Mouse (Mus musculus): ENCODE data around the gene Rad17. TPM values are rescaled to one million over a fixed set of nuclear protein-coding genes. Genes with fewer than 3 reads are reported as not detected.

The Rad17 gene
- polyA plus RNA-seq, 1 experiment, result 15.7 TPM

DNA sequence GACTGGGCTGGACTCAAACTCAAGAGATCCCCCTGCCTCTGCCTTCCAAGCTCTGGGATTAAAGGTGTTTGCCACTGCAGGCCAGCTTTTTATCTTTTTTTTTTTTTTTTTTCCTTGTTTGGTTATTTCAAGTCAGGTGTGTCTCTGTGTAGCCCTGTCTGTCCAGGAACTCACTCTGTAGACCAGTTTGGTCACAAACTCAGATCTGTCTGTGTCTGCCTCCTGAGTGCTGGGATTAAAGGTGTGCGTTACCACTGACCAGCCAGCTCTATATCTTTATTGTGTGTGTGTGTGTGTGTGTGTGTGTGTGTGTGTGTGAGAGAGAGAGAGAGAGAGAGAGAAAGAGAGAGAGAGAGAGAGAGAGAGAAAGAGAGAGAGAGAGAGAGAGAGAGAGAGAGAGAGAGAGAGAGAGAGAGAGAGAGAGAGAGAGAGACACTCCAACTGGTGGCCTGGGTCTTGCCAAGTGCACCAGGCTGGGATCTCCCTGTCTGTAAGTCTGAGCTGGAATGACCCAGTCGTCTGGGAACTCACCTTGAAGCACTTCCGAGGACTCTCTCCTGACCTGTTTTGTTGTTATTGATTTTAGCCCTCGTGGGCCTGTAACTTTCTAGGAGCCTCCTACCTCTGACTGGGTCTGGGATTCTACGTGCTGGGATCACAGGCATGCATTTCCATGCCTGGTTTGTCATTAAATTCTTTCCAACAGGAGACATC lies 55.9 kb downstream of the Rad17 start:
- no peak for TF ChIP-seq CTCF (IDR thresholded peaks at IDR 0.05; ENCODE audit: borderline replicate concordance, extremely low read depth, insufficient read depth, insufficient read length)
- no peak for TF ChIP-seq POLR2A (IDR thresholded peaks at IDR 0.05; ENCODE audit: borderline replicate concordance, extremely low read depth, insufficient read depth, insufficient read length, poor library complexity, severe bottlenecking)
- no peak for DNase-seq (ENCODE audit: low read depth)

- peak; percentile 74 for DNase-seq (ENCODE audit: low read depth)
- TF ChIP-seq POLR2A (IDR thresholded peaks at IDR 0.05; ENCODE audit: borderline replicate concordance, extremely low read depth, insufficient read depth, insufficient read length, poor library complexity, severe bottlenecking) (no peak), CTCF (IDR thresholded peaks at IDR 0.05; ENCODE audit: borderline replicate concordance, extremely low read depth, insufficient read depth, insufficient read length) (no peak)
These were observed 56.6 kb downstream of the Rad17 start for GRCm38 (mm10) chr13:100594041-100594792.

GRCm38 (mm10) chr13:100588646-100589045 lies 62.2 kb downstream of the Rad17 start:
- TF ChIP-seq CTCF (IDR thresholded peaks at IDR 0.05; ENCODE audit: borderline replicate concordance, extremely low read depth, insufficient read depth, insufficient read length), result no peak
- no peak for DNase-seq (ENCODE audit: low read depth)

GRCm38 (mm10) chr13:100582144-100582543 lies 68.7 kb downstream of the Rad17 start:
- TF ChIP-seq CTCF (IDR thresholded peaks at IDR 0.05; ENCODE audit: borderline replicate concordance, extremely low read depth, insufficient read depth, insufficient read length) (no peak), POLR2A (IDR thresholded peaks at IDR 0.05; ENCODE audit: borderline replicate concordance, extremely low read depth, insufficient read depth, insufficient read length, poor library complexity, severe bottlenecking) (no peak)
- DNase-seq (ENCODE audit: low read depth), result no peak

GRCm38 (mm10) chr13:100581701-100582100 lies 69.2 kb downstream of the Rad17 start:
- peak; percentile 5 for DNase-seq (ENCODE audit: low read depth)
- TF ChIP-seq CTCF (IDR thresholded peaks at IDR 0.05; ENCODE audit: borderline replicate concordance, extremely low read depth, insufficient read depth, insufficient read length) (no peak), POLR2A (IDR thresholded peaks at IDR 0.05; ENCODE audit: borderline replicate concordance, extremely low read depth, insufficient read depth, insufficient read length, poor library complexity, severe bottlenecking) (no peak)

- no peak for TF ChIP-seq CTCF (IDR thresholded peaks at IDR 0.05; ENCODE audit: borderline replicate concordance, extremely low read depth, insufficient read depth, insufficient read length)
- TF ChIP-seq POLR2A (IDR thresholded peaks at IDR 0.05; ENCODE audit: borderline replicate concordance, extremely low read depth, insufficient read depth, insufficient read length, poor library complexity, severe bottlenecking), result no peak
- no peak for DNase-seq (ENCODE audit: low read depth)
These were observed 70.9 kb downstream of the Rad17 start for GRCm38 (mm10) chr13:100579951-100580350.

DNA sequence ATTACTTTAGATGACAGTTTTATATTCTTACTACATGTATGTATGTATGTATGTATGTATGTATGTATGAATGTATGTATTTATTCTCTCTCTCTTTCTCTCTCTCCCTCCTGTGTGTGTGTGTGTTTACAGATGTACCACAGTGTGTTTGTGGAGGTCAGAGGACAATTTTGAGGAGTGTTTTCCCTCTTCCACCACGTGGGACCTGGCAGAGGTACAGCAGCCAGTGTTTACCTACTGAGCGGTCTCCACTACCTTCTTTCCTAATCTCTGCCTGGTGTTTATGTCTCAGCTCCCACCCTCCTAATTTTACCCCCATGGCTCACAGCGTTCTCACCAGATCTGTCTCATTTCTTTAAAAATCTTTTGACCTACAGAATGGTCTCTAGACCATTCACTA lies 71.6 kb downstream of the Rad17 start:
- DNase-seq (ENCODE audit: low read depth), result no peak
- TF ChIP-seq POLR2A (IDR thresholded peaks at IDR 0.05; ENCODE audit: borderline replicate concordance, extremely low read depth, insufficient read depth, insufficient read length, poor library complexity, severe bottlenecking) (no peak), CTCF (IDR thresholded peaks at IDR 0.05; ENCODE audit: borderline replicate concordance, extremely low read depth, insufficient read depth, insufficient read length) (no peak)

- no peak for TF ChIP-seq POLR2A (IDR thresholded peaks at IDR 0.05; ENCODE audit: borderline replicate concordance, extremely low read depth, insufficient read depth, insufficient read length, poor library complexity, severe bottlenecking)
- TF ChIP-seq CTCF (IDR thresholded peaks at IDR 0.05; ENCODE audit: borderline replicate concordance, extremely low read depth, insufficient read depth, insufficient read length), result no peak
These were observed 74.9 kb downstream of the Rad17 start for GRCm38 (mm10) chr13:100575950-100576349.

GRCm38 (mm10) chr13:100570713-100571112 lies 80.1 kb downstream of the Rad17 start:
- no peak for DNase-seq (ENCODE audit: low read depth)
- TF ChIP-seq POLR2A (IDR thresholded peaks at IDR 0.05; ENCODE audit: borderline replicate concordance, extremely low read depth, insufficient read depth, insufficient read length, poor library complexity, severe bottlenecking) (no peak), CTCF (IDR thresholded peaks at IDR 0.05; ENCODE audit: borderline replicate concordance, extremely low read depth, insufficient read depth, insufficient read length) (no peak)

More at GRCm38 (mm10) chr13:100575950-100576349, 74.9 kb downstream of the Rad17 start:
- no peak for DNase-seq (ENCODE audit: low read depth)

DNA sequence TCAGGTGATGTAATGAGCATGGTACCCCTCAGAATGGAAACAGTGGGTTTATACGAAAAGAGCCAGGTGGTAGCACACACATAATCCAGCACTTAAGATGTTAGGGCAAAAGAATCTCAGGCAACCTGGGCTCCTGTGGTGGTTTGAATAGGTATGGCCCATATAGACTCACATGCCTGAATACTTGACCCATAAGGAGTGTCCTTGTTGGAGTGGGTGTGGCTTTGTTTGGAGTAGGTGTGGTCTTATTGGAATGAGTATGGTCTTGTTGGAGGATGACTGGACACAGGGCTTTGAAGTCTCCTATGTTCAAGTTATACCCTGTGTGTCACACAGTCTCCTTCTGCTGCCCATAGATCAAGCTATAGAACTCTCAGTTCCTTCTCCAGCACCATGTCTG lies 82.5 kb downstream of the Rad17 start:
- TF ChIP-seq POLR2A (IDR thresholded peaks at IDR 0.05; ENCODE audit: borderline replicate concordance, extremely low read depth, insufficient read depth, insufficient read length, poor library complexity, severe bottlenecking), result no peak
- TF ChIP-seq CTCF (IDR thresholded peaks at IDR 0.05; ENCODE audit: borderline replicate concordance, extremely low read depth, insufficient read depth, insufficient read length), result no peak
- no peak for DNase-seq (ENCODE audit: low read depth)

Other genes with a start within 250 kb of the Rad17 start
- gene Naip1, start 198.2 kb downstream of the Rad17 start, polyA plus RNA-seq (2012; rRNA removed), result 0.05 and 0.07 TPM in 2 replicates
- gene Gtf2h2, start 158.5 kb downstream of the Rad17 start, polyA plus RNA-seq (2012; rRNA removed), result 61.3 and 80.8 TPM in 2 replicates
- 2.3 and 4.1 TPM in 2 replicates for gene Ocln, start 98.3 kb downstream of the Rad17 start, polyA plus RNA-seq (2012; rRNA removed)
- gene Marveld2, start 34.1 kb downstream of the Rad17 start, polyA plus RNA-seq (2012; rRNA removed), result 1.7 and 2.3 TPM in 2 replicates
- 211 and 231 TPM in 2 replicates for gene Ak6, start 72 bp downstream of the Rad17 start, polyA plus RNA-seq (2012; rRNA removed)
- gene Taf9, start 528 bp upstream of the Rad17 start, polyA plus RNA-seq (2012; rRNA removed), result 22.4 and 26.8 TPM in 2 replicates
- 0.81 and 1.4 TPM in 2 replicates for gene Ccdc125, start 18.7 kb upstream of the Rad17 start, polyA plus RNA-seq (2012; rRNA removed)
- 24.3 and 32.1 TPM in 2 replicates for gene Cdk7, start 79.9 kb upstream of the Rad17 start, polyA plus RNA-seq (2012; rRNA removed)
- 57.5 and 64.0 TPM in 2 replicates for gene Mrps36, start 93.6 kb upstream of the Rad17 start, polyA plus RNA-seq (2012; rRNA removed)
- gene Cenph, start 124.8 kb upstream of the Rad17 start, polyA plus RNA-seq (2012; rRNA removed), result 8.3 and 12.5 TPM in 2 replicates
- gene Ccnb1, start 135.5 kb upstream of the Rad17 start, polyA plus RNA-seq (2012; rRNA removed), result 48.4 and 102 TPM in 2 replicates
- 36.7 and 39.1 TPM in 2 replicates for gene Slc30a5, start 182.4 kb upstream of the Rad17 start, polyA plus RNA-seq (2012; rRNA removed)

Data from brain, embryonic 14.5 days (tissue).